Mouse (Mus musculus): ENCODE results near the gene Cxcr5. TPM values are rescaled to one million over a fixed set of nuclear protein-coding genes. Genes with fewer than 3 reads are reported as not detected.

Cxcr5 gene
- total RNA-seq (2021) = 1 to 10 TPM in 1 of 2 experiments, under 1 TPM in 1; 0.37 to 2.8 TPM
- long read RNA-seq, experiment 1, partial matches to known transcripts = 0 of 2 reads
- long read RNA-seq, experiment 1, other reads (novel, unspliced or antisense) = 1 of 2 reads
- long read RNA-seq, experiment 2, partial matches to known transcripts = 0 of 4 reads
- long read RNA-seq, experiment 2, other reads (novel, unspliced or antisense) = 3 of 4 reads

DNA sequence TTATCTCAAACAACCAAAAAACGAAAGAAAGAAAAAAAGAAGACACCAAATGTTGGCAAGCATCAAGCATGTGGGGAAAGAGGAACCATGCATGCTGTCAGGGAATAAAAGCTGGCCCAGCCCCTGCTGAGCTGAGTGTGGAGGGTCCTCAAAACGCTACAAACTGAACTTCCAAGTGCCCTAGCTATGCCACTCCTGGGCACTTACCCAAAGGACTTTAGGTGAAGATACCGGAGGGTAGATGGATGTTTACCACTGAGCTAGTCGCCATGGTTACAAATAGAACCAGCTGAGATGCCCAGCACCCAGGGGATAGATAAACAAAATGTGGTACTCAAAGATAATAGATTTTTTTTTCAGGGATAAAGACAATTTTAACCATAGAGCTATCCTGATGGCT is at the start of gene Cxcr5:
Gene Cxcr5 (minus strand): TSS at position 281 of the 400 bp plus-strand sequence.
- DNase-seq = no peak

DNA sequence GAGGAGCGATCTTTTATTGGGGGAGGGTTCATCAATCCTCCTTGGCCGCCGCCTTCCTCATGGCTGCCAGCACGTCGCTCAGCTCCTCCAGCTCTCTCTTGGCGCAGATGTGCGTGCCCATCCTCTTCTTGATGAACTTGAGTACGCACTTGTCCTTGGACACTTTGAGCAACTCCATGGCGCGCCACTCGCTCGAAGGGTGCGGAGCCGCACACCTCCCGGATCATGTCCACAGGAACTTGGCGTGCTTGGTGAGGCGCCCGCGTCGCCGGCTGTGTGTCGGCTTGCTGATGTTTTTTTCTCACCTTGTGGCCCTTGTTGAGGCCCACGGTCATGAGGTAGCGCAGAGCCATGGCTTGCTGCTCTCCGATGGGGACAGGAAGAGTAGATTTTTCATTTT is 48.7 kb upstream of the Cxcr5 start:
- DNase-seq = no peak

DNA sequence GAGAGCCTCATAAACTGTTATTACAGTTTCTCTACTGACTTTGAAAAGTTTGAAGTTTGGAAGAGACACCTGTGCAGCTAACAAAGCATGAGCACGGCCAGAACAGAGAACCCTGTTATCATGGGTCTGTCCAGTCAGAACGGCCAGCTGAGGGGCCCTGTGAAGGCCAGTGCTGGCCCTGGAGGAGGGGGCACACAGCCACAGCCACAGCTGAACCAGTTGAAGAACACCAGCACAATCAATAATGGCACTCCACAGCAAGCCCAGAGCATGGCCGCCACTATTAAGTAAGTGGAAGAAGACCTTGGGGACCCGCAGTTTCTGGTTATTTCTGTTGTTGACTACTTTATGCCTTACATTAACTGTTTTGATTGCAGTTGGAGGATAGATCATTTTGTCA is 45.6 kb upstream of the Cxcr5 start:
- no peak for DNase-seq

DNA sequence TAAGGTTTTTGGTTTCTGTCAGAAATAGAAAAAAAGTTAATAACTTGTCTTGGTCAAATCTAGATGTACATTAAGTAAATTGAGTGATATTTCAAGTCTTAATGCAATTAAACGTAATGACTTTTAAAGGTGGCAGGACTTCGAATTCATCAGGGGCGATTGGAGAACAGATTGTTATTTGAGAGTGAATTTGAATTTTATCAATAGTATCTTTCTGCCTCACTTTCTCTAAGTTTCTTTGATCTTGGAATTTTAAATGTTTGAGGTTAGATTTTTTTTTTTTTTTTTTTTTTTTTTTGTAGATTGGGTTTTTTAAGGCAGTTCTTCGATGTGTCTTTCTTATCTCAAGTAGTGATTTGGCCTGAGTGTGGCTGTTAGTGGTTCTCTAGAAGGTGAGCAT is 45.0 kb upstream of the Cxcr5 start:
- no peak for DNase-seq

DNA sequence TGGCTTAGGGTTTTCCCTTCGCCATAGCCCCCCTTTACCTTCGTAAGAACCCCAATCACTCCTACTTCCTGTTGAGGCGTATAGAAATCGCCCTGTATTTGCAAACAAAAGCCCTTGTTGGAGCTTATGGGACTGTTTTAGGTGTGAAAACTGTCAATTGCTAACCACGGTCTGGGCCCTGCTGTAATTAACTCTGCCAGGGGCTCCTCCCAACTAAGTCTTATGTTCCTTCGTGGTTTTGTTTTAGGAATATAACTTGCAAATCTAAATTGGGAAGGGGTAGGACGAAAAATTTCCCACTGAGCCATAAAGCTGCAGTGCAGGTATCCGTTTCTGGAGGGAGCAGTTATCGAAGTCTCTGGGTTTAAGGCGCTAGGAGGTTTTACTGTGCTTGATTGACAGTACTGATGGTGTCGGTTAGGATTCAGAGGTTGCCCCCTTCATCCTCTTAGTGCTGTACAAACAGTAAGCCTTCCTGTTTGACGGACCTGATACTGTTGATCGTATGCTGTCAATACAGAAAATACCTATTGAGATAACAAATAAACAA is 44.0 kb upstream of the Cxcr5 start:
- DNase-seq = peak in 1 of 2 experiments; percentile 20

DNA sequence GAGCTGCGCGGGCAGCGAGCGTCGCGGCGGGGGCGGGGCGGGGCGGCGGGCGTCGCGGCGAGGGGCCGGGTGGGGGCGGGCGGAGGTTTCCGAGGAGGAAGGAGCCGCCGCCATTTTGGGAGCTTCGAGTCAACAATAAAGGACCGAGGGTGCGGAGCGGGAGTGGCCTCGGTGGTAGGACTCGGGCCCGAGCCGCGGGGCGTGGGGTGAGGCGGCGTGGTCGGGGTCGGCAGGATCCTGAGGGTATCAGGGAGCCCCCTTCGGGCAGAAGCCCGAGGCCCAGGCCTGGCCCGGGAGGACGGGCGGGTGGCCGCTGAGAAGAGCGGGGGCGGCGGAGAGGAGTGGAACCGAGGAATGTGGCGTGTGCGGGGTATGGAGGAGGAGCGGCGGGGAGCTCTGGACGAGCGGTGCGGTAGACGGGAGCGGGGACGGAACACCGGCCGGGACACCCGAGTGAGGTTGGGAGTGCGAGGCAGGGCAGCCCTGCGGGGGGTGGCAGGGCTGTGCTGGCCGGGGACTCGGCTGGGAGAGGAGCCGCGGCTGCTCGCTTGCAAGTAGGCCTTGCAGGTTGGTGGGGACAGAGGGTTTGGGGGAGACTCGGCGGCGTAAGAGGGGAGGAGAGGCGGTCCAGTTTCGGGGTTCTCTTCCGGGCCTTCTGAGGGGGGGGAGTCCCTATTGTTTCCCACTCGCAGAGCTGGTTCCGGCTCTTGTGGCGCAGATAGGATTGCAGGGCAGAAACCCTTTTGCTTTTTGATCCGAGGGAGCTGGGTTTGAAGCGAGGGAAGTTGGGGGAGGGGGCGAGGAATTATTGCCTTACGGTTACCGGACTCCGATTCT is 43.3 kb upstream of the Cxcr5 start, which contains the start of gene Ddx6:
Gene Ddx6 (plus strand): TSS at position 114 of the 837 bp plus-strand sequence.
- peak; percentile 85 to 86 for DNase-seq

DNA sequence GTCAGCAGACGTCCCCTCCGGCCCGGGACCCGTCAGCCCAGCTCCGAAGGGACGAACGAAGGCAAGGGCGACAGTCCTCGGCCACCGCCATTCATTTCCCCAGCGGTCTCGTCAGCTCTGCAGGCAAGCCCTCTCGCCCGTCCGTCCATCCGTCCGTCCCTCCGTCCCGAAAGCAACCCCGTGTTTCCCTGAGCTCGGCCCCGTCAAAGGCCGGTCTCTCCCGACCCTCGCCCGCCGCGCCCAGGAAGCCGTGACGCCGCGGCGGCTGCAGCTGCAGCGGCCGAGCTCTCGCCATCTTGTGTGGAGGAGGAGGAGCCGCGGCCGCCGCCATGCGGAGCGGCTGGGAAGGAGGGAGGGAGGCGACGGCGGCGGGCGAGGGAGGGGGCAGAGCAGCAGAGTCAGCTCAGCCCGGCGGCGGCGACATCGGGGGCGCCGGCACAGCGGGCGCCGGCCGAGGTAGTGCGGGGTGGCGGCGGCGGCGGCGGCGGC is 42.7 kb upstream of the Cxcr5 start:
- peak; percentile 84 to 87 for DNase-seq

DNA sequence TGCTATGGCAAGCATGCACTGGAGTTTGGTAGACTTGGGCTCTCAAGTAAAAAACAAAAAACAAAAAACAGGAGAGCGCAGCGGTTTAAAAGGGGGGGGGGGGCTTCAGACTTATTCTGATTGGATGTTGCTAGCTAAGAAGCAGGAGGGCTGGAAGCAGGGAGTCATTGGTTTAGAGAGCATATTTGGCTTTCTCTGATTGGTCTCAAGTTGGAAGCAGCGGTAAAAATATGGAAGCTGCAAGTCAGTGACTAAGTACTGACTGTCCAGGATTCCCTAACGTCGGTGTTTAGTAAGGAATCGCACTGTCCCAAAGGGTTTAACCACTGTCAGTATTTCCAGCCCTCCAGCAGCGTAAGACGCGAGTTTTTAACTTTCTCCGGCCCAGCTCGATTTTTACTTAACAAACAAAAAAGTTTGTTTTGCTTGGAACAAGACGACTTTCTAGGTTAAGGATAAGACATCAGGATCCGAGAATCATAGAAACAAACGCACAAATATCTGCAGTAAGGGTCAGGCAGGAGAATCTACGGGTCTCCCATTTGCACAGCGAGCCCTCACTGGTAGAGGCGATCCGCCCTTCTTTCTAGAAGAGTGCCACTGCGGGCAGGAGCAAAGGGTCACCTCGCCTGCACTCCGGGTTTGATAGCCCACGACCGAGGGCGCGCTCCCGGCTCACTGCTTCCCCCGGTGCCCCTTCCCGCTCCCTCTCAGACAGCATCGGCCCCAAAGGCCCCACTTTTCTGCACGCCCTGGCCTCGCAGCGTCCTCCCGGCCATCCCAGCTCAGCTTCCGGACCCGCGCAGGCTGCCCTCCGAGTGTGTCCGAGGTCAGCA is 42.0 kb upstream of the Cxcr5 start:
- DNase-seq = peak; percentile 71 to 82

DNA sequence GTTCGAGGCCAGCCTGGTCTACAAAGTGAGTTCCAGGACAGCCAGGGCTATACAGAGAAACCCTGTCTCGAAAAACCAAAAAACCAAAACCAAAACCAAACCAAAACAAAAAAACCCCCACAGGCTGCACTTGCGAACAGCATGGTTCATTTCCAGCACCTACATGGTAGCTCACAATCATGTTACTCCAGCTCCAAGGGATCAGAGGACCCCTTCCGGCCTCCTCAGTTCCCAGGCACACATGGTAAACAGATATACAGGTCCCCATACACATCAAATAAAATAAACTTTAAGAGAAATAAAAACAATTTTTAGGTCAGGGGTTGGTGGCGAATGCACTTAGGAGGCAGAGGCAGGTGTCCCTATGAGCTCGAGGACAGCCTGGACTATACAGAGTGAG is 41.1 kb upstream of the Cxcr5 start:
- DNase-seq = no peak

DNA sequence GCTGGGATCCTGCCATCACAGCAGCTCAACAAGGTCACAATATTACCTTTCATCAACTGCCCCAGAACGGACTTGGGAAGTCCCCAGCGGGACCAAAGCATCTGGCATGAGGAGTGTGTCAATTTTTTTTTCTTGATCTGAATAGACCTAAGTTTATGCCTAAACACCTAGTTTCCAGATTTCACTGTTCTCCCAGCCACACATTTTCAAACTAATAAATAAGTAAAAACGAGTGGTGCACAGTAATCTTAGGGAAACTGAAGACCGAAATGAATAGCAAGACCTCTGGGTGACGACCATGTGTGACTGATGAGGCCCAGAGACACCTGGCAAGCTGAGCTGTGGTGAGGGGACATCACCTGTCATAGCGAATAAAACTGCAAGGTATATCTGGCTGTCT is 39.1 kb upstream of the Cxcr5 start:
- no peak for DNase-seq

DNA sequence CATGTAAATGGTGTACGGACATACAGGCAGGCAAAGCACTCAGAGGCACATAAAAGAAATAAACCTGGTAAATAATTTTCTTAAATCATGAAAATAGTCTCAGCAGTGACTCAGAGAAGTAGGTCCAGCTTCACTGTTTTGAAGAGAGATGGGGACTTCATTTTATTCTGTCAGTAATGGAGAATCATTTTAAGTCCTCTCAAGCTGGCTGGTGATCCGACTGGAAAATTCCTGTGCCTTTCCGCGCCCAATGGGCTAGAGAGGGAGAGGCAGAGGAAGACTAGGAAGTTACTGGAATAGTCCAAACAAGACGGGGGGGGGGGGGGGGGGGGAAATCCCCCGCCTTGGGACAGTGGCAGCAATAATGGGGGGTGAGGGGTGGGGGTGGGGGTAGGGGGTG is 37.9 kb upstream of the Cxcr5 start:
- DNase-seq = peak; percentile 25 to 28

DNA sequence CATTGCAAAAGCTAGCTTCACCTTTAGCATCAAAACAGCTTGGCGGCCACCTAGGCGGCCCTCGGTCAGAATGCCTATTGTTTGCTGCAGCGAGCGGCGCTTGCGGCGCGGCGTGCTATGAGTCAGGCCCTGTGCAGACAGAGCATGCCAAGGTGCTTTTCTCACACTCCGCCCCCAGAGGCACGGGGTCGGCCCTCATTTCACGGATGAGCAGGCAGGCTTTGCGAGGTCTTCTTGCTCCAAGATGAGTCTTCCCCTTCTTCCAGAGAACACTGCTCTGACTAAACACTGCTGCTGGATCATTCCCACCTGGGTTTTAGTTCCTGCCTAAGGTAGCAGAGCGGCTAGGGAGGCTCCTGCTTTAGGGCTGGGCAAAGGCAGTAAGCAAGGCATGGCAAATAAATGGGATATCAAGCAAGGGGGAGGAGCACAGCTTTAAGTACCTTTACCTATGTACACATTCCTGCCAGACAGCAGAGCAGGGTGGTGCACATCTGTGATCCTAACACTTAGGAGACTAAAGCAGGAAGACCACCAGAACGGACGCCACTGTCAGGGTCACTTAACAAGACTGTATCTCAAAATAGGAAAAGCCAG is 37.3 kb upstream of the Cxcr5 start:
- DNase-seq = peak in 1 of 2 experiments; percentile 34

DNA sequence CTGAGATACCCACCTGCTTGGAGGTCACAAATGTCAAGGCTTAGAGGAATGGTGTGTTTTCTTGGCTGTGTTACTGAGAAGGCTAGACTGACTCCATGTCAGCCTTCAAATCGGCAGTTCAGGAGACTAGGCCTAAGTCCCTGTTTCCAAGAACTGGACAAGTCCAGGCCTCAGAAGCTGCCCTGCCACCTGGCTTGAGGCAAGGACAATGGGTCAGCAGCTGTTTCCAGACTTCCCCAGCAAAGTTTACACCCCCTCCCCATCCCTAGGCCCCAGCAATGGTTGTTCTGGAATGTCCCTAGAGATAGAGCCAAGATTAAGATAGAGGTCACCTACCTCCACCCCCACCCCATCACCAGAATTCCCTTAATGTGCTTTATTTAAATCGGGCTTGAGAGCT is 36.1 kb upstream of the Cxcr5 start:
- DNase-seq = no peak

DNA sequence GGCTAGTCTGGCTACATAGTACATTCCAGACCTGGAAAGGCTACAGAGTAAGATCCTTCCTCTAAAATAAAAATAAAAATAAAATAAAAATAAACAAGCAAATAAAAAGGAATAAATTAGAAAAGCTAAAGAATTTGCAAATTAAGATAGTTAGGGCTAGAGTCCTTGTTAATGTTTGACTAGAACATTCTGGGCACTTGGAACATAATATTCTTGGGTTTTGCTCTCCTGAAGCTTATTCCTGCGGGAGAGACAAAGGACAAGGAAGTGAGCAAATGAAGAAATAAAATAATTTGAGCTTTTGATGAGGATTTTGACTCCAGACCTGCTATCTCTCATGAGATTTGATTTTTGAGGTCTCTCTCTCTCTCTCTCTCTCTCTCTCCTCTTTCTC is 33.9 kb upstream of the Cxcr5 start:
- DNase-seq = no peak

DNA sequence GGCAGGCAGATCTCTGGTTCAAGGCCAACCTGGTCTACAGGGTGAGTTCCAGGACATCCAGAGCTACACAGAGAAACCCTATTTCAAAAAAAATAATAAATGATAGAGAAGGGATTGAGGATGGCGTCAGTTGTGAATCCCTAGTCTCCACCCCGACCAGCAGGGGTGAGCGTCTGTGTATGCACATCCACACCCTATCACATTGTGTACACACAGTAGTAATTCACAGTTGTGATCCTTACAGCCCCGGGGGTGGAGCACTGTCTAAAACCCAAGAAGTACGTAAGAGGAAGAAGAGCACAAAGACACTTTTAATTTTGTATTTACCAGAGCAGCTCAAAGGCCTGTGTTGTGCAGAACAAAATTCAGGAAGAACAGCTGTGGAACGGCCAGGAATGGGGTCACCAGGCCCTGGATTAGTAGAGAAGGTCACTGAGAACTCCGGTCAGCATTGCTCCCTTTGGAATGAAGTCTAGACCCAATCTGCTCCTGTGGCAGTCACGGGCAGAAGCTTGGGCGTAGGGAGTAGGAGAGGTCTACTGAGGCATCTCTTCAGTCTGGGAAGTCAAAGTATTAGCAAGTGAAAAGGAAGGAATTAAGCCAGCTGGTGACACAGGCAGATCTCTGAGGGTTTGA is 33.3 kb upstream of the Cxcr5 start:
- no peak for DNase-seq

DNA sequence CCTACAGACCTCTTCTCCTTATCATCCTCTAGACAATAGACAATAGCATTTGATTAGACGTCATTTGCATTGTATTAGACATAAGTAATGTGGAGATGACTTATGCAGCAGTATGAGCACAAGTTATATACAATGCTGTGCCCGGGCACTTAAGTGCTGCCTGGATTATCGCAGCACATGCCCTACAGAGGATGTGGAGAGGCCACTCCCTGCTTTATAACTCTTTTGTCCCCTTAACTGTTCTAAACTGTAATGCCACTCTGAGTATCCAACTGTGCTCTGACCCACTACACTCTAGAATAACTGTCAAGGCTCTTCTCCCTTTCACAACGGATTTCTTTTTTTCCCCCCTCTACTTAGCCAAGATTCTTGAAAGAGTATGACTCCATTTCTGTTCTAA is 32.2 kb upstream of the Cxcr5 start:
- DNase-seq = no peak

DNA sequence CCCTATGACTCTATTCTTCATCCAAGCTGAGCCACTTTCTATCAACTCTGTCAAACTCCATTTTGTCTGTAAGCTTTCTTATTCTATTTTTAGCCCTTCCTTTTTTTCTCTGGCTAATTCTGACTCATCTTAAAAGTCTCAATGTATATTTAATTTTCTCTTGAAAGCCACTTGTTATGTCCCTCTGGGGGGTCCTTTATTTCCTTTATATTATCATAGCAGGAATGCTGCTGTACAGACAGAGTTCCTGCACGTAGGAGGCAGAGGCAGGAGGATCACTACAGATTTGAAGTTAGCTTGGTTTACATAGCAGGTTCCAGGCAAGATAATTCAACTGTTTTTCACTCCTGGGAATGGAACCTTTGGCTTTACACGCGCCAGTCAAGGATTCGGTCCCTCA is 31.5 kb upstream of the Cxcr5 start:
- no peak for DNase-seq

DNA sequence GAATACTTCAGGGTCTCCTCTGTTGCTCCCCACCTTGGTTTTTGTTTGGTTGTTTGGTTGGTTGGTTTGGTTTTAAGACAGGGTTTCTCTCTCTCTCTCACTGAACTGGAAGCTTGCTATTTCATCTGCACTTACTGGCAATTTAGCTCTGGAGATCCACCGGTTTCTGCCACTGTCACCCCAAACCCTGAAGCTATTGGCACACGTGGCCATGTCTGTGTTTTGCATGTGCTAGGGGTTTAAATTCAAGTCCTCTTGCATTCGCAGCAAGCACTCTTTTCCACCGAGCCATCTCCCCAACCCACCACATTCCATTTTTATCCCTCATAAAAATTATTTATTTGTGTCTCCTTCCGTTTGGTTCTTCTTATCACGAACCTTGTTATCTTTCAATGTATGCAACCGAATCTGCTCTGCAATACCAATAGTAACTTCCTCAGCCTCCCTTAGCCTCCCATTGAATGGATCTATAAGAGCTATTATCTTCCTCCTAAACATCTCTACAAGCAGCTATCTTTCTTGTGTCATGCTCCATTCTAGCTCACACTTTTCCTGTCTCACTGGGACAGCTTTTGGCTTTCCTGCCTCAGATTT is 30.0 kb upstream of the Cxcr5 start:
- DNase-seq = no peak

DNA sequence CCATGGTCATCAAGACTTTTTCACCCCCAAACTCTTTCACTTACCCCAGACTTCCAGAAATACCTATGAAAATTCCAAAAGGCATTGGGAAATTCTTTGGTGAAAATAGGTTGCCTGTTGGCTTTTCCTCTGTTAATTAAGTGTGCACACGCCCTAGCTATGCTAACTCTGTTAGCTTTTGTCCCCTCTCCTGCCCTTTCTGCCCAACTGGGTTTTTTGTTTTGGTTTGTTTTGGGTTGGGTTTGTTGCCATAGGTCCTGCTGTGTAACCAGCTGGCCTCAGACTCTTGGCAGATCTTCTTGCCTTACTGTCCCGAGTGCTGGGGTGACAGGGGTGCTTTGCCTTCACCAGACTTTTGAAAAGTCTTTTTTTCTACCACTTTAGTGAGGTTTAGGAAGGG is 29.3 kb upstream of the Cxcr5 start:
- DNase-seq = no peak

DNA sequence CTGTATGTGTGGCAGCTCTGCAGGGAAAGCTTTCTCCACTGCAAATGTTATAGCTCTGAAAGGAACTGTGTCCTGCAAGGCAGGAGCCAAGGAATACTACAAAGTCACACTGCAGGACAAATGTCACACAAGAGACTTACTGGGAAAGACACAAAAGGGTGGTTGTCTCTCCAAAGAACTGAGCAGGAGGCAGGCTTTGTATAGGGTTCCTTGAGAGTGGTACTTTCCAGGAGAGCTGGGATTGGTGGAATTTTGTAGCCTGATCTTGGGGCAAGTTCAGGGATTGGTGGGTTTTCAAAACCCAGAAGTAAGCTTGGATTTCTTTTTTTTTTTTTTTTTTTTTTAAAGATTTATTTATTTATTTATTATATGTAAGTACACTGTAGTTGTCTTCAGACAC is 27.4 kb upstream of the Cxcr5 start:
- no peak for DNase-seq

DNA sequence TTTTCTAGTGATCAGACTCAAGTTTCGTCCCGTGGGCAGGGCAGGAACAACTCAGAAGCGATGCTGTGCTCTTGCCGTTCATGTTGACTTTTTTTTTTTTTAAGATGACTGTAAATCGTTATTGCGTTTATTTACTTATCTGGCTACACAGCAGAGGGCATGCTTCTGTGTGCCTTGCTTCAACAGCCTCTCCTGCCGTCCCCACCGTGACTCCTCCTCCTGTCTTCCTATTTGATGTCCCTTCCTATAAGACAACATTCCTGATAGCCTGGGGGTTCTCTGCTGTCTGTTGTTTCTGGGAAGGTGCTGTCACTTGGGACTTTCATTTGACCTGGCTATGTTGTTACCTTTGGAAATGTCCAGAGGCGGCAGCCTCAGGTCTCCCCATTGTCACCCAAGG is 26.9 kb upstream of the Cxcr5 start:
- no peak for DNase-seq
